Mouse (Mus musculus) left cerebral cortex, postnatal 10 days (tissue): ENCODE measurements around the gene Amz2. TPM values are rescaled to one million over a fixed set of nuclear protein-coding genes. Genes with fewer than 3 reads are reported as not detected.
A peak's percentile ranks its signal among the peaks of the same experiment; 100 is the strongest.

Experiments
- DNase-seq, 2 experiments: peaks; one replicate each; pipeline ENCODE4 v3.0.0; 2021 to 2022; ENCODE audit warnings: low spot score in 2 of 2, mixed read lengths in 1 of 2; ENCODE audit errors: extremely low spot score in 1 of 2
- intact Hi-C: fragments of 180-260 bp; cut with DNase I; formaldehyde crosslinking; loops from one replicate; pipeline ENCODE4 v1.15.1; 2025
- total RNA-seq, 2 experiments: library from RNA; stranded (reverse); gene quantifications; 2 replicates each; pipeline ENCODE4 v1.2.3; 2021

Amz2 gene
- total RNA-seq, 2 experiments from 2014 or later: 88.6 to 96.2 TPM

GRCm38 (mm10) chr11:109419461-109419860 is 6.3 kb upstream of the Amz2 start:
- DNase-seq: no peak
- intact Hi-C loops: no loop called here

- DNase-seq: no peak
- intact Hi-C loops: loop anchor here (5.0 kb wide), 1 partner anchor 53 kb away; no protein-coding TSS in a partner anchor
Observed at GRCm38 (mm10) chr11:109419961-109420566, 5.7 kb upstream of the Amz2 start.

GRCm38 (mm10) chr11:109420567-109420962 is 5.2 kb upstream of the Amz2 start:
- no peak for DNase-seq
- intact Hi-C loops: loop anchor here (5.0 kb wide), 1 partner anchor 53 kb away; no protein-coding TSS in a partner anchor

GRCm38 (mm10) chr11:109421205-109421604 is 4.5 kb upstream of the Amz2 start:
- no peak for DNase-seq
- intact Hi-C loops: loop anchor here (5.0 kb wide), 1 partner anchor 54 kb away; no protein-coding TSS in a partner anchor

GRCm38 (mm10) chr11:109422263-109422662 is 3.5 kb upstream of the Amz2 start:
- DNase-seq: no peak
- intact Hi-C loops: loop anchor here (5.0 kb wide), 1 partner anchor 55 kb away; no protein-coding TSS in a partner anchor

GRCm38 (mm10) chr11:109423294-109423693 is 2.5 kb upstream of the Amz2 start:
- intact Hi-C loops: loop anchor here (5.0 kb wide), 1 partner anchor 56 kb away; no protein-coding TSS in a partner anchor

GRCm38 (mm10) chr11:109426272-109426586 is 483 bp downstream of the Amz2 start:
- intact Hi-C loops: loop anchor here (5.0 kb wide), 1 partner anchor 99 kb away; no protein-coding TSS in a partner anchor
- no peak for DNase-seq

More at GRCm38 (mm10) chr11:109423294-109423693, 2.5 kb upstream of the Amz2 start:
- DNase-seq: peak in 1 of 2 experiments; percentile 51

- DNase-seq: no peak
- intact Hi-C loops: loop anchor here (5.0 kb wide), 1 partner anchor 100 kb away; no protein-coding TSS in a partner anchor
Observed at GRCm38 (mm10) chr11:109427353-109427752, 1.6 kb downstream of the Amz2 start.

- intact Hi-C loops: no loop called here
- DNase-seq: no peak
Observed at GRCm38 (mm10) chr11:109434233-109434798, 8.6 kb downstream of the Amz2 start.

- DNase-seq: no peak
- intact Hi-C loops: no loop called here
Observed at GRCm38 (mm10) chr11:109436889-109437288, 11.1 kb downstream of the Amz2 start.

- intact Hi-C loops: no loop called here
- DNase-seq: no peak
Observed at GRCm38 (mm10) chr11:109439209-109439608, 13.5 kb downstream of the Amz2 start.

- intact Hi-C loops: loop anchor here (10.0 kb wide), 1 partner anchor 195 kb away; no protein-coding TSS in a partner anchor
- peak; percentile 57 to 89 for DNase-seq
Observed at GRCm38 (mm10) chr11:109439829-109440340, 14.1 kb downstream of the Amz2 start.

- intact Hi-C loops: loop anchor here (10.0 kb wide), 1 partner anchor 196 kb away; no protein-coding TSS in a partner anchor
- DNase-seq: no peak
Observed at GRCm38 (mm10) chr11:109440641-109441040, 14.9 kb downstream of the Amz2 start.

- DNase-seq: no peak
- intact Hi-C loops: loop anchor here (10.0 kb wide), 1 partner anchor 196 kb away; no protein-coding TSS in a partner anchor
Observed at GRCm38 (mm10) chr11:109441119-109441518, 15.4 kb downstream of the Amz2 start.

- intact Hi-C loops: loop anchor here (10.0 kb wide), 1 partner anchor 197 kb away; no protein-coding TSS in a partner anchor
- no peak for DNase-seq
Observed at GRCm38 (mm10) chr11:109442166-109442730, 16.5 kb downstream of the Amz2 start.

GRCm38 (mm10) chr11:109443468-109444263 is 17.9 kb downstream of the Amz2 start:
- DNase-seq: no peak
- intact Hi-C loops: loop anchor here (2.0 to 10.0 kb wide), 2 partner anchors 199 to 415 kb away; no protein-coding TSS in a partner anchor

GRCm38 (mm10) chr11:109444600-109444999 is 18.9 kb downstream of the Amz2 start:
- peak in 1 of 2 experiments; percentile 40 for DNase-seq
- intact Hi-C loops: loop anchor here (2.0 to 10.0 kb wide), 2 partner anchors 200 to 414 kb away; no protein-coding TSS in a partner anchor

GRCm38 (mm10) chr11:109445438-109446035 is 19.8 kb downstream of the Amz2 start:
- peak in 1 of 2 experiments; percentile 31 for DNase-seq
- intact Hi-C loops: loop anchor here (1.0 to 10.0 kb wide), 3 partner anchors 138 to 413 kb away; no protein-coding TSS in a partner anchor
